Mouse (Mus musculus) hindbrain, embryonic 14.5 days (tissue): Measurements from ENCODE around the gene Mcoln2. TPM values are rescaled to one million over a fixed set of nuclear protein-coding genes. Genes with fewer than 3 reads are reported as not detected.

Source experiments
- polyA plus RNA-seq: library from polyadenylated mRNA; unstranded; fragments of >200 nt; fragmentation: Nextera tagmentation; extraction: Ambion mirVana; gene quantifications from 2 replicates; pipeline ENCODE4 v1.2.1, GENCODE M21; 2014

Gene Mcoln2
- polyA plus RNA-seq, 1 experiment from 2014 or later, result 0.11 TPM

Other genes starting within 250 kb of the Mcoln2 start
- gene Bcl10, start 227.0 kb upstream of the Mcoln2 start, polyA plus RNA-seq, result 37.9 and 39.9 TPM in 2 replicates
- gene 2410004B18Rik, start 211.8 kb upstream of the Mcoln2 start, polyA plus RNA-seq, result 79.7 and 86.5 TPM in 2 replicates
- 0.41 and 0.81 TPM in 2 replicates for gene Syde2, start 162.0 kb upstream of the Mcoln2 start, polyA plus RNA-seq
- gene Wdr63, start 41.7 kb upstream of the Mcoln2 start, polyA plus RNA-seq, result 1.8 and 2.8 TPM in 2 replicates
- 0.27 and 0.82 TPM in 2 replicates for gene Mcoln3, start 32.4 kb upstream of the Mcoln2 start, polyA plus RNA-seq
- gene Lpar3, start 71.1 kb downstream of the Mcoln2 start, polyA plus RNA-seq, result 0.37 and 0.81 TPM in 2 replicates